Mouse (Mus musculus) adrenal gland (tissue): ENCODE measurements around the gene Tcaf2.

Source experiments
- intact Hi-C: fragments of 180-260 bp; cut with DNase I; formaldehyde crosslinking; loops from one replicate; pipeline ENCODE4 v1.15.1; 2025

The Tcaf2 gene

GRCm38 (mm10) chr6:42577433-42577832 is 67.6 kb downstream of the Tcaf2 start:
- intact Hi-C loops, result no loop called here
